Mouse (Mus musculus) thymus, postnatal 36 days (tissue): Measurements from ENCODE around the gene Gm38394.
"Not testable (repeated sequence)": the region's sequence is repeated elsewhere in the genome, so short reads cannot be mapped to it uniquely, and the experiment has no call there.

ENCODE experiments used
- DNase-seq, 2 experiments: peaks; one replicate each; pipeline ENCODE4 v3.0.0; 2022; ENCODE audit warnings: mixed read lengths in 2 of 2

The Gm38394 gene

DNA sequence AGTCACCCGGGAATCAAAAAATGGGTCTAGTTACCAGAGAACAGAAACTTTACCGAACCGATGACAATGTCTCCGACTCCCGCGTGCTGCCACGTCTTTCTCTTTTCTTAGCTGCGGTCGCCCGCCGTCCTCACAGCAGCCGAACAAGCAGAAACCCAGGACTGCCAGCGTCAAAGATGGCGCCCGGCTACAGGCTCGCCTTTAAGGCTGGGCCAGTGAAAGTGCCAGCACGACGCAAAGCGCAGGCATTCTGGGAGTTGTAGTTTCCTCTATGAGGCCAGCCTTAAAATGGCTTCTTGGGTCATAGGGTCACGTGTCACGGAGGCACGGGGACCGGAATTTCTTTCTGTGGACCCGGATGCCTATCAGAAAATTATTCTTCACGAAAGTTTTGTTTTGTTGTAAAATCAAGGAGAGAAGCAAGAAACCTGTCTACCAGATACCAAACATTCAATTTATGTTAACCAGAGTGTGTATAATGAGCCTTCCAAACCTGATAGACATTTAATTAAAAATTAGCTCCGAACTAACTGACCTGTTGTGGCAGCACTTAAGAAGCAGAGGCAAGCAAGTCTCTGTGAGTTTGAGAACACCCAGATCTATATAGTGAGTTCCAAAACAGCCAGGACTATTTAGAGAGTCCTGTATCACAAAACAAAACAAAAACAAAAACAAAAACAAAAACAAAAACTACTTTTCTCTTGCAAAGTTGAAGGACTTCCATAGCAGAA is at the start of gene Gm38394:
Gene Gm38394, minus strand, starts transcription at position 116 of the 731 bp plus-strand sequence.
- DNase-seq = peak; percentile 85 to 91

DNA sequence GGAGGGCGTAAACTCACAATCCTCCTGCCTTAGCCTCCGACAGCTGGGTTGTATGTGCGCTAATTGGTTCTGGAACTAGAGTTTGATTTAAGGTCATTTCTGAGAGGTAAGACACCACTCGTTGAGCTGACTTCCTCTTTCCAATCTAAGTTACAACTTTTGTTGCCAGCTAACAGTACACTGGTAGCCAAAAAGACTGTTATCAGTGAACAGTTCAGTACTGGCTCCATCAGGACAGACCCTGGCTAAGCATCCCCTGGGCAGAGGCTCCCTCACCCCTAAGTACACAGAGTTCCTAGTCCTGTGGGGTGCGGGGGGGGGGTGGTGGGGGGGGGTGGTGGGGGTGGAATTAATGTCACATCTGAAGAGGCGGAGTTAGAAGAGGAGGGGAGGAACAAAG is 49.8 kb upstream of the Gm38394 start:
- DNase-seq = no peak

- DNase-seq = peak in 1 of 2 experiments; percentile 30
Observed at GRCm38 (mm10) chr1:133709292-133709691, 48.2 kb upstream of the Gm38394 start.

GRCm38 (mm10) chr1:133701824-133702223 is 40.7 kb upstream of the Gm38394 start:
- DNase-seq = peak in 1 of 2 experiments; percentile 23

GRCm38 (mm10) chr1:133697935-133698620 is 37.0 kb upstream of the Gm38394 start:
- DNase-seq = no peak

- DNase-seq = no peak
Observed at GRCm38 (mm10) chr1:133695901-133696300, 34.8 kb upstream of the Gm38394 start.

- no peak for DNase-seq
Observed at GRCm38 (mm10) chr1:133694876-133695275, 33.8 kb upstream of the Gm38394 start.

- DNase-seq = no peak
Observed at GRCm38 (mm10) chr1:133694301-133694700, 33.2 kb upstream of the Gm38394 start.

- DNase-seq = no peak
Observed at GRCm38 (mm10) chr1:133693536-133694114, 32.5 kb upstream of the Gm38394 start.

- DNase-seq = no peak
Observed at GRCm38 (mm10) chr1:133692195-133692594, 31.1 kb upstream of the Gm38394 start.

DNA sequence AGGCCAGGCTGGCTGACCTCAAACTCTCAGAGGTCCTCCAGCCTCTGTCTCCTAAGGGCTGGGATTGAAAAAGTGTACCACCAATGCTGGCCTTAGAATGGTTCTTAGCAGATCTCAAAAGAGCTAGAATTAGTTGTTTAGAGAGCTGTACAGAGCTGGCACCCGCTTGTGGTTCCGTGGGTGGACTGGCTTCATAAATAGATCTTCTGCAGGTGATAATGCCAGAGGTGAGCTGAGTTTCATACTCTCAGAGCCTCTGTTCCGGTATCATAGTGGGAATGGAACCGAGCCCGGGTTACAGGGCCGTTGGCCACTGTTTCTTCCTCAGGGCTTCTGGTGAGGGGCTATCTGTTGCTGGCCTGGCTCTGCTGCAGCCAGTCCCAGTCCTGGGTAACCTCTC is 29.9 kb upstream of the Gm38394 start:
- DNase-seq = no peak

DNA sequence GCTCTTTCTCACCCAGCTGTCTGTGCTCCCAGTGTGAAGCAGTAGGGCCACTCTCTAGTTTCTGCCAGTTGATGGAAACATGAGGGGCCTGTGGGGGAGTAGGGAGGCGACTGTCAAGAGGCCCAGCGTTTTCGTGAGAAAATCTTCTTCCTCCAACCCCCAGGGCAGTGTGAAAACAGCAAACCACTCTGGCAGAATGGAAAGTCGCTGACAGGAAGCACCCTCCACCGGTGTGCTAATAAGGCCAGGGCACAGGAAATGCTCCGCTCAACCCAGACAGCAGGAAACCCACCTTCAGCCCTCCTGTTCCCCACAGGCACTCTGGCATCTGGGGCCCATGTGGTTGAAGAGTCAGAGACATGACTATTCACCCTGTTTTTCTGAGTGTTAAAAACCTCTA is 28.8 kb upstream of the Gm38394 start, which contains the start of gene Lax1:
Gene Lax1, minus strand, starts transcription at position 212 of the 400 bp plus-strand sequence.
- DNase-seq = peak; percentile 71 to 82

DNA sequence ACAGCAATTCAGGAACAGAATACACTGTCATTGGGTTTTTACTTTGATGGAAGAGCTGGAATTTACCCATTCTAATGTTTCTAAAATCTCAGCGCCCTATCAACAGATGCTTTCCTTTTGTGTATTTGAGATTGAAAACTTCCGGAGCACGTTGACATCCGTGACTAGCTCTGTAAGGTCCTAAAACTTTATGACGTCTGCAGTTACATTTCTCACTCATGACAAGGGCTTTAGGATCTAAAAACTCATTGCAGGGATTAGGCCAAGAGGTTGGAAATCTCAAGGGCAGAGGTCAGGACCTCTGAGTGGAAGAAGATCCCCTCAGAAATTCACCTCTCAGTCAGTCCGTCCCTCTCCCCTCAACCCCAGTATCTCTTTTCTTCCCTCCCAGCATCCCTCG is 27.2 kb upstream of the Gm38394 start:
- no peak for DNase-seq

DNA sequence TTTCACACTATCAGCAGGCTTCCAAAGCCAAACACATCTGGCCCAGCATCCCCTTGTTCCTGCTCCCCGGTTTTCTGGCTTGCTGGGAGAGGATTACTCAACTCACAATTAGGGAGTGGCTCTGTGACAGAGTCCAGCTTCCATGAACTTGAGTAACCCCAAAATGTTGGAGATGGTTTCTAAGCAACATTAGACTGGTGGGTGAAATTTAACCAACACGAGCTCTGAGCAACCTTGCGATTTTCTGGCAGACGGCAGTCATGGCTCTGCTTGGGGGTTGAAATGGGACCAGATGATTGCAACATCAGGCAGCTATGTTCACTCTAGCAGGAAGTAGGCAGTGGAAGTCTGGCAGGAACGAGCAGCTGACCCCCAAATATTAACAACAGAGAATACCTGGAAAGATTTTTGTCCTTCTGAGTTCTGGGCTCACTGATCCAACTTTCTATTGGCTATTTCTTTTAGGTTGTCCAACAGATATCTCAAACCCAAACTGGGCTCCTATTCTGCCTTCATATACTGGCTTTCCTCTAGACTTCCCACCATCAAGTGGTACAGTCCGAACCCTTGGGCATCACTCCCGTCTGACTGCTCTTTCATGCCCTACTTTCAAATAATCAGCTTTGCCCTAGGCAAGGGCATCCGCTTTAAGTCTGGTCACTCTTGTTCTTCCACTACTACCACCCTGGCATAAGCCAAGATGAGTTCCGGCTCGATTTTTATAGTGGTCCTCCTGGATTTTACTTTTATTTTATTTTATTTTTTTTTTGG is 24.8 kb upstream of the Gm38394 start:
- DNase-seq = no peak

DNA sequence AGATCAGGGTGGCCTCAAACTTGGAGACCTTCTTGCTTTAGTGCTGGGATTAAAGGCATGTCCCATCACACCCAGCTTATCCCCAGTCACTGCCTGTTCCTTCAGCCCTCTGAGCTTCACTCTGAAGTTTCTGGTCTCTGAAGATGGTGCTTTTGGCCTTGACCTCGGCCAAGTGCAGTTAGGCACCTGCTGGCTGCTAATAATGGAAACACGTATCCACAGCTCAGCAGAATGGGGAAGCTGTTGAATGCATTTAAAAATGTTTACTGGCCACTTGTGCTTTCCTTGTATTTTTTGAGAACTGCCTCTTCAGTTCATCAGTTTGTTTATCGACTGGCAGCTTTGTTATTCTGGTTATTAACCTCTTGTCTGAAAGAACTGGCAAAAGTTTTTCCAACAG is 10.7 kb upstream of the Gm38394 start:
- DNase-seq = no peak

DNA sequence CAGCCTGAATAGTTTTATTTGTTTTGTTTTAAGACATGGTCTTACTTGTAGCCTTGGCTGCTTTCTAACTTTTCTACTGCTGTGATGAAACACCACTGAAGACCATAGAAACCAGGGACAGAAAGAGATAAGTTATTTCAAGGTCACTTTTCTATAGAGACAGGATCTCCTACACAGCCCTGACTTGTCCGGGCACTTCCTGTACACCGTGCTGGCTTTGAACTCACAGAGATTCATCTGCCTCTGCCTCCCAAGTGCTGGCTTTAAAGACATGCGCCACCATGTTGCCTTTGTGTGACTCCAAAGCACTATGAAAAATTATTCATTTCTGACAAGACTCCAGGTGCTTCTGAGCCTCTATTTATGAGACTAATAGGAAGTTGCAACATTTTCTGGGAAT is 10.1 kb upstream of the Gm38394 start:
- DNase-seq = no peak

DNA sequence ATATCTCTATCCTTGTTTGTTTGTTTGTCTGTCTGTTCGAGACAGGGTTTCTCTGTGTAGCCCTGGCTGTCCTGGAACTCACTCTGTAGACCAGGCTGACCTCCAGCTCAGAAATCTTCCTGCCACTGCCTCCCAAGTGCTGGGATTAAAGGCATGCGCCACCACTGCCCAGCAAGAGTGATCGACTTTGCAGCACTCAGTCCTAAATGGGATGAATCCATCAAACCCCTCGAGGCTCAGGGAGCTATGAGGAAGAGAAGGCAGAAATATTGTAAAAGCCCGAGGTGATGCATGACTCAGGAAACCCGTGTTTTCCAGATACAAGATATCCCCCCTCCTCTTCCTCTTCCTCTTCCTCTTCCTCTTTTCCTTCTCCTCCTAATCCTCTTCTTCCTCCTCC is 9.7 kb upstream of the Gm38394 start:
- no peak for DNase-seq

DNA sequence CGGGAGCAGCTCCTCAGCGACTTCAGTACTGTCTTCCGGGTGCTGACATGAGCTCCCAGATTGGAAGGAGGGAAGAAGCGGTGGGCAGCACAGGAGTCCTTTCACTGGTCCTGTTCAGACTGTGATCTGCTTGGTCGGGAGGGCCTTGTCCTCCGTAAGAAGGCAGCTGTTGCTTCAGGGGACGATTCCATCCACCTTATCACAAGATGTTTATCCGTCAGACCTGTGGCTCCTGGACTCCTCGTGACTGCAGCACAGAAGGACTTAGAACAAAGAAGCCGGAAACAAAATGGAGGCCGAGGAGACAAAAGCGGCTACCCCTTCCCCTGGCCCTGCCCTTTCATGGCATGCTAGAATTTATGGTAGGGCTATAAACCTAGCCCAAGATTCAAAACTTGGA is 9.1 kb upstream of the Gm38394 start:
- DNase-seq = no peak

- DNase-seq = no peak
Observed at GRCm38 (mm10) chr1:133668618-133669017, 7.5 kb upstream of the Gm38394 start.

DNA sequence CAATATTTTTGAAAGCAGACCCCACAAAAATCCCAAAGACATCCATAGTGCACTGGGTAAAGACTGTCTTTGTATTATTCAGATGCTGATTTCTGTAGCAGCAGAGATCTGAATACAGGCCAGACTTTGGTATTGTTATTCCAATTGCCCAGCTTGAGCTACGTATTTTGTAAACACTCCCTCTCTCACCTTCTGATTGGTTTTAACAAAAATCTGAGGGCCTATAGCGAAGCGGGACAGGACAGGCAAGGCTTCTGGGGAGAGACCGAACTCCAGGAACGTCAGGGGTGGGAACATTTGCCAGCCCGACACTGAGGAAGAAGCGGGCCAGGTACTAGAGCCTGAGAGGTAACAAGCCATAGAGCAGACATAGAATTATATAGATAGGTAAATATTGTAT is 6.6 kb upstream of the Gm38394 start:
- no peak for DNase-seq

DNA sequence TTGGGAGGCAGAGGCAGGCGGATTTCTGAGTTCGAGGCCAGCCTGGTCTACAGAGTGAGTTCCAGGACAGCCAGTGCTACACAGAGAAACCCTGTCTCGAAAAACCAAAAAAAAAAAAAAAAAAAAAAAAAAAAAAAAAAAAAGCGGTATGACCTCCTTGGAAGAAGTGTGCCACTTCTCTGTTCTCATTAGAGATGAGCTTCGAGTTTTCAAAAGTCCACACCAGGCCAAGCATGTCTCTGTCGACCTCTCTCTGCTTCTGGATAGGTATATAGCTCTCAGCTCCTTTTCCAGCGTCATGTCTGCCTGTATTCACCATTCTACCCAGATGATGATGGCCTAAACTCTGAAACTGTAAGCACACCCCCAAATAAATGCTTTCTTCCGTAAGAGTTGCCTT is 4.6 kb upstream of the Gm38394 start:
- DNase-seq = not testable (repeated sequence)

DNA sequence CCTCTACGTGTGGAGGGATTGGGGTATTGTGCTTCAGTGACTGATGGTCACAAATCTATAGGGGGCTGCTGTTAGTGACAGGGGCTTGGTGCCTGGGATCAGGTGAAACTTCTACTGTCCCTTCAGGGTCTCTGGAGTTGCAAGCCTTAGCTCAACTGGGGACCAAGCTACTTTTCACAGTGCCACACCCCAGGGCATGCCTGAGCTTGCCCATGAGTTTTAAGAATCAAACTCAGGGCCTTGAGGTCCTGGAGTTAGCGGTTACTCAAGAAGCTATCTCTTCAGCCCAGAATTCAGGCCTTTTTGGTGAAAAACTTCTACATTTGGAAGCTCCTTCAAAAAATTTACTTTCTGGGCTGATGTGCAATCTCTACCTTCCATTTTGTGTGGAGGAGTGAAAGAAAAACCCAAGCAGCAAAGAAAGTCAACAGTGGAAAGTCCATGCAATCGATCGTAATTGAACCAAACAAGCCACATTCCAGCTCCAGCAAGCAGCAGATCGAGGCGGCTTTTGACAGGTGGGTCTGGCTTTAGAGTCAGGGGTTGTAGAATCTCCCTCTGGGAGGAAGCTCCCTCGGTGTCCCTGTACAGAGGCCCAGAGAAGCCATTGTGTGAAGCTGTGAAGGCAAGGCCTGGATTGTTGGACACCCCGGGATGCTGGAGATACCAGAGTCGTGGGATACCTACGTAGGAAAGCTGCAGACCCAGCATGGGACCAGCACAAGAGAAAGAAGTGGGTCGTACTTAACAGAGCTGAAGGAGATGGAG is 3.3 kb upstream of the Gm38394 start:
- no peak for DNase-seq
